Mouse (Mus musculus): Measurements from ENCODE around the gene Diablo. TPM values are rescaled to one million over a fixed set of nuclear protein-coding genes. Genes with fewer than 3 reads are reported as not detected.
"Not testable (repeated sequence)": the region's sequence is repeated elsewhere in the genome, so short reads cannot be mapped to it uniquely, and the experiment has no call there.

The Diablo gene
- 10 to 100 TPM; 75.7 to 76.8 TPM for total RNA-seq (2021)
- long read RNA-seq, experiment 1, transcript Diablo-203 (6 exons, 1,576 nt): major isoform, 212 of 264 reads
- long read RNA-seq, experiment 1, transcript Diablo-206 (5 exons, 1,663 nt): minor isoform, 5 of 264 reads
- long read RNA-seq, experiment 1, partial matches to known transcripts: 17 of 264 reads
- long read RNA-seq, experiment 1, other reads (novel, unspliced or antisense): 25 of 264 reads
- long read RNA-seq, experiment 2, transcript Diablo-203 (6 exons, 1,576 nt): major isoform, 47 of 62 reads
- long read RNA-seq, experiment 2, partial matches to known transcripts: 2 of 62 reads
- long read RNA-seq, experiment 2, other reads (novel, unspliced or antisense): 12 of 62 reads

GRCm38 (mm10) chr5:123523692-123524392 lies at the start of gene Diablo:
Diablo (minus strand) TSS chr5:123524176.
- peak; percentile 99 for DNase-seq

GRCm38 (mm10) chr5:123573362-123573761 lies 49.4 kb upstream of the Diablo start:
- no peak for DNase-seq

GRCm38 (mm10) chr5:123572357-123573186 lies 48.6 kb upstream of the Diablo start, which contains the start of gene Vps33a:
Vps33a (minus strand) TSS chr5:123573038.
- peak; percentile 98 for DNase-seq

- DNase-seq: no peak
Observed at GRCm38 (mm10) chr5:123561128-123561527, 37.2 kb upstream of the Diablo start.

GRCm38 (mm10) chr5:123559588-123559987 lies 35.6 kb upstream of the Diablo start:
- no peak for DNase-seq

- peak; percentile 77 to 87 for DNase-seq
Observed at GRCm38 (mm10) chr5:123556451-123556850, 32.5 kb upstream of the Diablo start.

GRCm38 (mm10) chr5:123555693-123556092 lies 31.7 kb upstream of the Diablo start:
- DNase-seq: no peak

- peak; percentile 32 to 45 for DNase-seq
Observed at GRCm38 (mm10) chr5:123533801-123534200, 9.8 kb upstream of the Diablo start.

GRCm38 (mm10) chr5:123530056-123530455 lies 6.1 kb upstream of the Diablo start:
- DNase-seq: no peak

GRCm38 (mm10) chr5:123528641-123529040 lies 4.7 kb upstream of the Diablo start:
- DNase-seq: peak; percentile 37 to 44

- no peak for DNase-seq
Observed at GRCm38 (mm10) chr5:123525916-123526495, 2.0 kb upstream of the Diablo start.

GRCm38 (mm10) chr5:123525281-123525680 lies 1.3 kb upstream of the Diablo start, which contains the start of gene Gm49027:
Gm49027 (minus strand) TSS chr5:123525488.
- no peak for DNase-seq

GRCm38 (mm10) chr5:123524393-123524750 lies 396 bp upstream of the Diablo start:
- DNase-seq: no peak

GRCm38 (mm10) chr5:123522166-123522565 lies 1.8 kb downstream of the Diablo start:
- DNase-seq: no peak

GRCm38 (mm10) chr5:123521621-123522020 lies 2.4 kb downstream of the Diablo start:
- DNase-seq: no peak

GRCm38 (mm10) chr5:123520666-123521065 lies 3.3 kb downstream of the Diablo start:
- DNase-seq: no peak

GRCm38 (mm10) chr5:123514871-123515270 lies 9.1 kb downstream of the Diablo start:
- DNase-seq: no peak

- no peak for DNase-seq
Observed at GRCm38 (mm10) chr5:123512102-123512501, 11.9 kb downstream of the Diablo start.

- DNase-seq: not testable (repeated sequence)
Observed at GRCm38 (mm10) chr5:123511426-123511825, 12.6 kb downstream of the Diablo start.

- DNase-seq: no peak
Observed at GRCm38 (mm10) chr5:123510160-123510559, 13.8 kb downstream of the Diablo start, which contains the start of gene B3gnt4. B3gnt4 (plus strand) TSS chr5:123510460.

- no peak for DNase-seq
Observed at GRCm38 (mm10) chr5:123508921-123509320, 15.1 kb downstream of the Diablo start.

All from adrenal gland, postnatal 36 days (tissue).